Mouse (Mus musculus): ENCODE data around the gene Ptpn7. TPM values are rescaled to one million over a fixed set of nuclear protein-coding genes. Genes with fewer than 3 reads are reported as not detected.

Ptpn7 gene
- 10 to 100 TPM; 31.7 to 45.4 TPM for total RNA-seq (2023)

GRCm38 (mm10) chr1:135132473-135132872 lies at the start of gene Ptpn7:
Gene Ptpn7 (plus strand): TSS chr1:135132700.

GRCm38 (mm10) chr1:135105124-135105523 lies 27.4 kb upstream of the Ptpn7 start, which contains the start of gene Lgr6:
Gene Lgr6 (minus strand): TSS chr1:135105276.

GRCm38 (mm10) chr1:135146077-135146945 lies 13.8 kb downstream of the Ptpn7 start, which contains the start of gene Arl8a:
Gene Arl8a (plus strand): TSS chr1:135146824.

DNA sequence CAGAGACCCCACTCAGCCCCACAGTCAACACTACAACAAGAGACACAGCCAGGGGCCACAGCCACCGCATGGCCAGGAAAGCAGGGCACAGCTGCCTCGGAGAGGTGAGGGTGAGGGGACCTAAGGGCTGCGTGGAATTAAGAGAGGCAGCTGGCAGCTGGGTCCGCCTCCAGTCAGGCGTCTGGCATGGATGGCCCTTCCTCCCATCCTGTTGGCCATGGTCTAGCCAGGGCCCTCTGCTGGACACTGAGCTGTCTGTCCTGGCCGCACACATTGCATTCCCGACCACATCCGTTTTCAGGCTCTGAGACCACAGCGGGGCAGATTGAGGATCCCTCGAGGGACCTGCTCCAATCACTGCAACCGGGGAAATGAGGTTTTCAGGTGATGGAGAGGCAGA lies 34.9 kb downstream of the Ptpn7 start, which contains the start of gene Gpr37l1:
Gene Gpr37l1, minus strand, starts transcription at position 247 of the 400 bp plus-strand sequence.

Other genes with a start within 250 kb of the Ptpn7 start
- 10 to 100 TPM; 17.2 to 20.1 TPM for gene Ppp1r12b, start 176.8 kb upstream of the Ptpn7 start, total RNA-seq (2023)
- gene Ube2t, start 170.1 kb upstream of the Ptpn7 start, total RNA-seq (2023): 10 to 100 TPM; 15.8 to 18.1 TPM
- gene Lgr6, start 27.4 kb upstream of the Ptpn7 start, total RNA-seq (2023): not detected
- 100 to 1,000 TPM; 105 to 126 TPM for gene Arl8a, start 14.1 kb downstream of the Ptpn7 start, total RNA-seq (2023)
- gene Gpr37l1, start 35.0 kb downstream of the Ptpn7 start, total RNA-seq (2023): not detected
- gene Elf3, start 125.9 kb downstream of the Ptpn7 start, total RNA-seq (2023): not detected
- gene Rnpep, start 151.4 kb downstream of the Ptpn7 start, total RNA-seq (2023): 10 to 100 TPM; 30.5 to 36.6 TPM
- gene Timm17a, start 181.1 kb downstream of the Ptpn7 start, total RNA-seq (2023): 10 to 100 TPM; 41.3 to 60.5 TPM
- gene Lmod1, start 192.1 kb downstream of the Ptpn7 start, total RNA-seq (2023): not detected
- gene Shisa4, start 242.5 kb downstream of the Ptpn7 start, total RNA-seq (2023): 1 to 10 TPM; 1.5 to 3.7 TPM

Measured in B cell, adult 67 days (primary cell).